Comparison of ENCODE assay signal across 8 mouse cellular contexts in the genomic region with DNA sequence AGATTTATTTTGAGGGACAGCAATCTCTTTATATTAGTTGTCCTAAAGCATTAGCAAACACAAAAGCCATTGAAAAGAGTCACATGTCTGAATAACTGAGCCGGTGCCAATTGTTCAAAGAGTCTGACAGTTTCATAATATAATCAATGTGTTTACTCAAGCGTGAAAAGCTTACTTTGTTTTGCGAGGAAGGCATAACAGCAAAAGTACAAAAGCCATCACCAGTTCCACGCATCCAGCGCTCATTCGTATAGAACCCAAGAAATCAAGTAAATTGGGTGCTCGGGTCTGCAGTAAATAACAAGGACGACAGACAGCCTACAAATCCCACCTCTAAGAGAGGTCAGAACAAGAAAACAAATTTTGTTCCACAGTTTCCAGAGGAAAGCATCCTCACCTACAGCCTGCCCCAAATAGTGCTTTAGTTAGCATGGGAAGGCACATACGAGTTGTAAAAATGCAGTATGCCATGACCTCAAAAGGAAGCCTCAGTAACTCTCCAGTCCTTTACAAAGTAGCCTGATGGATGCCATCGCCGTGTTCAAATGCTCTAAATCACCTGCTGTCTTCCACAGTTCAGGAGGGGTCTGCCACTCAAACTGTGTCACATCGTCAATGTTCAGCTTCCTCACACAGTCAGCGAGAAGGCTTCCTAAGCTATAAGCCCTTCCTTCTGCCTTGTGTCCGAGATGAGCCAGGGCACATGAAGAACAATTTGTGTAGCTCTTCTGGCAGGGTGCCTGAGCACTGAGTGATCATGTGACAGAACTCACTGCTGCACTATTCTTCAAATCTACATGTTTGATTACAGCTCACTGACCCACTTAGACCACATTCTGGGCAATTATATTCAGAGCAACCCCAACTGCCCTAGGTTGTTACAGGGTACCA. TPM values are rescaled to one million over a fixed set of nuclear protein-coding genes. Genes with fewer than 3 reads are reported as not detected.
DNase-seq lines count a peak whose midpoint lies in the region; ATAC-seq and TF ChIP-seq lines count a peak whose summit lies in the region.

No protein-coding gene starts in this region.

- ATAC-seq in forebrain, embryonic 12.5 days (ENCODE audit: low FRiP score), result peak; percentile 84
- ATAC-seq in hindbrain, postnatal 0 days, result peak; percentile 81

- H3K4me2 ChIP-seq in forebrain, embryonic 12.5 days, result peak overlapping the region; percentile 48
- peak overlapping the region; percentile 36 for H3K4me2 ChIP-seq in hindbrain, postnatal 0 days (ENCODE audit: low read depth, low read length)

- 0 out of 2 replicates have a peak overlapping the region, but pooled peaks have one; percentile 36 for H3K9ac ChIP-seq in forebrain, embryonic 12.5 days
- no peak overlapping the region for H3K9ac ChIP-seq in hindbrain, postnatal 0 days (replicated peaks; ENCODE audit: low read length)

- DNase-seq in layer of hippocampus, adult 11-12 months (ENCODE audit: low spot score), result peak; percentile 45
- no peak for DNase-seq in layer of hippocampus, postnatal 10 days (ENCODE audit: low spot score in 2 of 2)
- DNase-seq in adrenal gland, postnatal 36 days, result peak; percentile 55 to 79
- DNase-seq in hindbrain, postnatal 0 days (ENCODE audit: low spot score), result peak; percentile 79
- peak; percentile 64 for DNase-seq in testis, postnatal 10 days (ENCODE audit: low spot score)
- DNase-seq in spleen, postnatal 36 days (ENCODE audit: low spot score in 2 of 2), result no peak
- DNase-seq in spleen, adult 12 weeks (ENCODE audit: low spot score), result no peak

- H3K27ac ChIP-seq in forebrain, embryonic 12.5 days, result peak overlapping the region; percentile 87
- H3K27ac ChIP-seq in hindbrain, postnatal 0 days, result 0 out of 2 replicates have a peak overlapping the region, but pooled peaks have one; percentile 1

- H3K4me3 ChIP-seq in forebrain, embryonic 12.5 days (replicated peaks), result peak overlapping the region; percentile 14
- H3K4me3 ChIP-seq in hindbrain, postnatal 0 days (ENCODE audit: low read length), result no peak overlapping the region

- TF ChIP-seq CTCF in hindbrain, postnatal 0 days (IDR thresholded peaks at IDR 0.05; ENCODE audit: low read depth), result no peak

- H3K9me3 ChIP-seq in forebrain, embryonic 12.5 days, result no peaks in the 10 kb centered on the region
- H3K9me3 ChIP-seq in hindbrain, postnatal 0 days (ENCODE audit: low read length), result no peaks in the 10 kb centered on the region

- no peaks in the 10 kb centered on the region for H3K27me3 ChIP-seq in forebrain, embryonic 12.5 days
- no peaks in the 10 kb centered on the region for H3K27me3 ChIP-seq in hindbrain, postnatal 0 days (ENCODE audit: insufficient read depth, low read length)

- no peaks in the 10 kb centered on the region for H3K36me3 ChIP-seq in forebrain, embryonic 12.5 days (replicated peaks)
- no peaks in the 10 kb centered on the region for H3K36me3 ChIP-seq in hindbrain, postnatal 0 days (ENCODE audit: insufficient read depth, low read length)

- WGBS in forebrain, embryonic 12.5 days, result 12% methylated on average over 14 of the region's 14 CpGs
- WGBS in hindbrain, postnatal 0 days, result 19% methylated on average over 14 of the region's 14 CpGs

- H3K4me1 ChIP-seq in forebrain, embryonic 12.5 days, result peaks cover 45% of the 10 kb centered on the region
- H3K4me1 ChIP-seq in hindbrain, postnatal 0 days (ENCODE audit: insufficient read depth, low read length), result 0 out of 2 replicates have a peak, but pooled peaks cover 3% of the 10 kb centered on the region

RNA-seq across cellular contexts. Expression of a gene that starts 41.9 kb away (rescaled TPM):
- total RNA-seq in layer of hippocampus, postnatal 10 days (2021), result 1 to 10 TPM; 7.4 to 9.2 TPM
- total RNA-seq in adrenal gland, postnatal 36 days (2021), result 10 to 100 TPM; 12.8 to 15.1 TPM
- polyA plus RNA-seq in forebrain, embryonic 12.5 days (2016; fragmentation: Nextera tagmentation; extraction: Ambion mirVana), result 18.1 and 21.4 TPM in 2 replicates
- 19.8 and 49.7 TPM in 2 replicates for total RNA-seq in hindbrain, postnatal 0 days (2014; rRNA removed)
- 7.4 and 7.6 TPM in 2 replicates for polyA plus RNA-seq in hindbrain, postnatal 0 days (2015; fragmentation: Nextera tagmentation; extraction: Ambion mirVana)

Comparison
In these comparisons a context has a peak if more than half of its experiments do, and no peak if none do; other contexts are left out.
1. DNase-seq: peak in layer of hippocampus, adult 11-12 months (single experiment), adrenal gland, postnatal 36 days (2 of 2), hindbrain, postnatal 0 days (single experiment) and testis, postnatal 10 days (single experiment); none in layer of hippocampus, postnatal 10 days (0 of 2), spleen, postnatal 36 days (0 of 2) and spleen, adult 12 weeks (single experiment).